Mouse (Mus musculus) adrenal gland, adult (tissue): ENCODE results near the gene Tie1.

Experiments
- DNase-seq, 2 experiments: peaks; one replicate each; pipeline ENCODE4 v3.0.0; 2022 to 2023; ENCODE audit warnings: low spot score in 1 of 2; ENCODE audit not compliant: inconsistent age in 2 of 2

Tie1 gene

DNA sequence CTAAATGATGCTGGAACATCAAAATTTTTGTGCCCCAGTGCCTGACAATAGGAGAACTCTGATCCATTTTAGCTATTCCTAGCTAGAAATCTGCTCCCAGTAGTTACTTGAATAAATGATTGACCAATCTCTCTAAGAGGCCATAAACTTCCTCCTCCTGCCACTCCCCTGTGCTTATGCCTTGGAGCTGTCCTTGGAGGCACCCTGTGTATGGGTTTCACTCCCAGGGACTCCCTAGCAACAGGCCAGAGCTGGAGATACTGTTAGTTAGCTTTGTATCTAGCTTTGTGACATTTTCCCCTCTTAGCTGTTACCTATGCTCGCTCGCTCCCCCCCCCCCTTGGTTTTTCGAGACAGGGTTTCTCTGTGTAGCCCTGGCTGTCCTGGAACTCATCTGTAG is 68.5 kb downstream of the Tie1 start:
- DNase-seq: no peak
